ENCODE assay signal across 14 mouse cellular contexts in the genomic region with DNA sequence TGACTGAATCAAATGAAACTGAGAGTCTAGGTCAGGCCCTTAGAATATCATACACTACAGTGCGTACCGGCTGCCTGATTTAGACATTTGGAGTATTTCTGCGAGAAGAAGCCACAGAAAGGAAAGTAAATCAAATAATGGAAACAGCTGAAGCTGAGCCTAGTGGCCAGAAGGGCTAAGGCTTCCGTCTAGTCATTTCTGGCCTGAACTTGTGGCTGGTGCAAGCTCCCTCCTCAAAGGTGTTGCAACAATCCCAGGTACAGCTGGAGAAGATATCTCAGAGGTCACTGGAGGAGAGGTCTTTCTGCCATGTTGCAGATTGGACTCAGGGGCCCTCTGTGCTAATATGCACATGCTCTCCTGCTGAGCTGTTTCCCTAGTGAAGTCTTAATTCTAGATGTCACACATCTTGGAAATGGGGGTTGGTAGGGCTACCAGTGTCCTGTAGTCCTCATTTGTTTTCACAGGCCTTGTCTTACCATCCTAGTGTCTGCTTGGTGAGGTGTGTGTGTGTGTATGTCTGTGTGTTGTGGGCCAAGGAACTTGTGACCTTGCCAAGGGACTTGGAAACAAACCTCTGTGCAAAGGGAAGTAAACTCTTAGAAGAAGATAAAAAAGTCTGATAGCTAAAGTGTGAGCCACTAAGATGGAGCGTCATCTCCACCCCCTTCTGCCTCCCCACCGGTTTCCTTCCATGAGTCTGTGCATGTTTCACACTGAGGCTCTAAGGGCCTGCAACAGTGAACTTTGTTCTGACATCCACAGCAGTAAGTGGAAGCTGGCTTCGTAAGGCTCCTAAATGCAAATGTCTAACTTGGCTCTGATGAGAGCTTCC.
DNase-seq lines count a peak whose midpoint lies in the region; ATAC-seq and TF ChIP-seq lines count a peak whose summit lies in the region.
"Had no signal": no experiment of that assay in that cellular context is flagged by ENCODE, and none has a peak within 500 bp of the region (broad histone marks: within the 10 kb centered on the region; RNA-seq: fewer than 3 reads in every experiment).

No protein-coding gene starts in this region.

- no peak for TF ChIP-seq EP300 in liver, postnatal 0 days (IDR thresholded peaks at IDR 0.05; ENCODE audit: low read depth)
- no peak for TF ChIP-seq EP300 in stomach, postnatal 0 days (optimal IDR thresholded peaks at IDR 0.05)

- WGBS in liver, postnatal 0 days (ENCODE audit: insufficient replicate concordance): 67% methylated on average over 7 of the region's 7 CpGs
- WGBS in liver, embryonic 11.5 days: 79% methylated on average over 7 of the region's 7 CpGs
- 71% methylated on average over 7 of the region's 7 CpGs for WGBS in stomach, postnatal 0 days

- peaks cover 4% of the 10 kb centered on the region; the same call in 1 of the 2 replicates for H3K36me3 ChIP-seq in liver, postnatal 0 days (replicated peaks; ENCODE audit: insufficient read depth, low read length)
- H3K36me3 ChIP-seq in liver, embryonic 11.5 days (ENCODE audit: control insufficient read depth, insufficient read depth, low read length): no peaks in the 10 kb centered on the region
- H3K36me3 ChIP-seq in stomach, postnatal 0 days (ENCODE audit: control insufficient read depth, insufficient read depth, low read length): no peaks in the 10 kb centered on the region

- no peak overlapping the region for H3K4me3 ChIP-seq in liver, postnatal 0 days (ENCODE audit: low read depth, low read length)
- no peak overlapping the region for H3K4me3 ChIP-seq in liver, embryonic 11.5 days (ENCODE audit: low read depth, low read length)
- H3K4me3 ChIP-seq in stomach, postnatal 0 days (ENCODE audit: low read depth, low read length): no peak overlapping the region

- no peaks in the 10 kb centered on the region for H3K9me3 ChIP-seq in liver, postnatal 0 days (ENCODE audit: low read length)
- H3K9me3 ChIP-seq in liver, embryonic 11.5 days (ENCODE audit: control insufficient read depth, low read length): no peaks in the 10 kb centered on the region
- no peaks in the 10 kb centered on the region for H3K9me3 ChIP-seq in stomach, postnatal 0 days (ENCODE audit: control insufficient read depth, low read length)

- peaks cover 69% of the 10 kb centered on the region for H3K4me1 ChIP-seq in liver, postnatal 0 days (ENCODE audit: insufficient read depth)
- peaks cover 16% of the 10 kb centered on the region for H3K4me1 ChIP-seq in liver, embryonic 11.5 days (replicated peaks; ENCODE audit: control insufficient read depth, insufficient read depth, low read length)
- H3K4me1 ChIP-seq in stomach, postnatal 0 days (replicated peaks; ENCODE audit: control insufficient read depth, insufficient read depth): peaks cover 12% of the 10 kb centered on the region

- H3K27ac ChIP-seq in liver, postnatal 0 days (ENCODE audit: low read depth): peak overlapping the region; percentile 68
- H3K27ac ChIP-seq in liver, embryonic 11.5 days (ENCODE audit: low read depth, low read length): no peak overlapping the region
- peak overlapping the region; percentile 36 for H3K27ac ChIP-seq in stomach, postnatal 0 days (replicated peaks)

- H3K27me3 ChIP-seq in liver, postnatal 0 days (ENCODE audit: insufficient read depth, low read length): no peaks in the 10 kb centered on the region
- H3K27me3 ChIP-seq in liver, embryonic 11.5 days (replicated peaks; ENCODE audit: control insufficient read depth, insufficient read depth, low read length): no peaks in the 10 kb centered on the region
- no peaks in the 10 kb centered on the region for H3K27me3 ChIP-seq in stomach, postnatal 0 days (ENCODE audit: control insufficient read depth, insufficient read depth, low read length)
- H3K27me3 ChIP-seq: Patski had no signal

- no peak overlapping the region for H3K4me2 ChIP-seq in liver, postnatal 0 days (ENCODE audit: low read depth, low read length)
- no peak overlapping the region for H3K4me2 ChIP-seq in liver, embryonic 11.5 days
- no peak overlapping the region for H3K4me2 ChIP-seq in stomach, postnatal 0 days (replicated peaks; ENCODE audit: low read depth)
- H3K4me2 ChIP-seq: lung, embryonic 14.5 days had no signal

- no peak overlapping the region for H3K9ac ChIP-seq in liver, postnatal 0 days (replicated peaks)
- H3K9ac ChIP-seq in liver, embryonic 11.5 days (ENCODE audit: low read depth, low read length): no peak overlapping the region
- no peak overlapping the region for H3K9ac ChIP-seq in stomach, postnatal 0 days (ENCODE audit: low read length)
- H3K9ac ChIP-seq: forebrain, postnatal 0 days; lung, embryonic 14.5 days had no signal

- DNase-seq in heart, adult 11 months: peak; percentile 86
- DNase-seq in heart, adult 9 months (ENCODE audit: low spot score in 2 of 2): no peak
- DNase-seq in liver, postnatal 0 days: no peak
- no peak for DNase-seq in liver, embryonic 11.5 days (ENCODE audit: low spot score)
- DNase-seq in stomach, postnatal 0 days (ENCODE audit: low spot score): no peak
- no peak for DNase-seq in right cerebral cortex, adult 18-20 months
- no peak for DNase-seq in testis, postnatal 10 days (ENCODE audit: low spot score)
- DNase-seq: adrenal gland, postnatal 25 days; forebrain, postnatal 0 days; gastrocnemius, postnatal 36 days; kidney, adult 11 months; lung, embryonic 14.5 days had no signal

- no peak for ATAC-seq in liver, postnatal 0 days
- no peak for ATAC-seq in liver, embryonic 11.5 days (replicated peaks; ENCODE audit: low FRiP score)
- peak; percentile 3 to 44; a peak in 1 of 4 replicates for ATAC-seq in hematopoietic stem cell, adult 5-6 weeks (replicated peaks in 1 of 2; ENCODE audit: insufficient read depth in 1 of 2, low FRiP score in 2 of 2, low TSS enrichment in 1 of 2, low read depth in 1 of 2, poor library complexity in 2 of 2, severe bottlenecking in 2 of 2)
- ATAC-seq in stomach, postnatal 0 days (ENCODE audit: low FRiP score, low TSS enrichment): no peak
- ATAC-seq: forebrain, postnatal 0 days; Patski had no signal

- TF ChIP-seq CTCF in liver, postnatal 0 days (IDR thresholded peaks at IDR 0.05; ENCODE audit: low read depth): no peak
- no peak for TF ChIP-seq CTCF in stomach, postnatal 0 days (IDR thresholded peaks at IDR 0.05; ENCODE audit: low read depth)

Comparison
In these comparisons a context has a peak if more than half of its experiments do, and no peak if none do; other contexts are left out.
1. ATAC-seq: peak in hematopoietic stem cell, adult 5-6 weeks (2 of 2); none in liver, postnatal 0 days (single experiment), liver, embryonic 11.5 days (single experiment) and stomach, postnatal 0 days (single experiment).